Comparison of ENCODE assay signal across 25 mouse cellular contexts in the genomic region with DNA sequence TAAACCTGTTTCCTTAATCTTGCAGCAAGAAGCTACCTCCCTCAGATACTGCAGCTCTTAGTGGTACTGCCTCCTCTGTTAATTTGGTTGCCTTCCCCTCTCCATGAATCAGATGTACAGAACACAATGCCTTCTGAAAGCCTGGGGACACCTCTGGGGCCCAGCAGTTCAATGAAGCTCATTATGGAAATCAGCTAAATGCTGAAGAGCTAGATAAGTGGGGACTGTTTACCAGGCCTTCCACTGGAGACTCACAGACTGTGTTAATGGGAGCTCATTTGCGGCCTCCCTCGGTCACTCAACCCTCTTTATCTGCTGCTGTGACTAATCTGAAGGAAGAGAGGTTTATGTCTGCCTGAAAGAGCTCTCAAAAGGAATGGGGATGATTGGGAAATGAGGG.
A peak's percentile ranks its signal among the peaks of the same experiment; 100 is the strongest.
DNase-seq lines count a peak whose midpoint lies in the region; ATAC-seq lines count a peak whose summit lies in the region.
"Had no signal": no experiment of that assay in that cellular context is flagged by ENCODE, and none has a peak within 500 bp of the region (broad histone marks: within the 10 kb centered on the region; RNA-seq: fewer than 3 reads in every experiment).

No protein-coding gene starts in this region.

- H3K27ac ChIP-seq in hindbrain, embryonic 11.5 days (ENCODE audit: low read depth, low read length): no peak overlapping the region
- no peak overlapping the region for H3K27ac ChIP-seq in hindbrain, embryonic 14.5 days
- no peak overlapping the region for H3K27ac ChIP-seq in neural tube, embryonic 14.5 days (ENCODE audit: low read depth, low read length)
- H3K27ac ChIP-seq in midbrain, embryonic 14.5 days (replicated peaks; ENCODE audit: low read depth, low read length): no peak overlapping the region
- H3K27ac ChIP-seq: embryonic facial prominence, embryonic 12.5 days; gastrocnemius, adult 2 months; heart, embryonic 15.5 days; left cerebral cortex, adult 2 months; limb, embryonic 15.5 days had no signal

- no peaks in the 10 kb centered on the region for H3K36me3 ChIP-seq in hindbrain, embryonic 11.5 days (ENCODE audit: control insufficient read depth, insufficient read depth, low read length)
- H3K36me3 ChIP-seq in hindbrain, embryonic 14.5 days (replicated peaks; ENCODE audit: control insufficient read depth, insufficient read depth): no peaks in the 10 kb centered on the region
- H3K36me3 ChIP-seq in neural tube, embryonic 14.5 days (ENCODE audit: control insufficient read depth, insufficient read depth, low read length): no peaks in the 10 kb centered on the region
- no peaks in the 10 kb centered on the region for H3K36me3 ChIP-seq in midbrain, embryonic 14.5 days (ENCODE audit: control insufficient read depth, insufficient read depth, low read length)
- H3K36me3 ChIP-seq: embryonic facial prominence, embryonic 12.5 days; G1E; heart, embryonic 15.5 days; limb, embryonic 15.5 days had no signal

- no peaks in the 10 kb centered on the region for H3K4me1 ChIP-seq in hindbrain, embryonic 11.5 days (replicated peaks; ENCODE audit: control insufficient read depth, insufficient read depth, low read length)
- no peaks in the 10 kb centered on the region for H3K4me1 ChIP-seq in hindbrain, embryonic 14.5 days (replicated peaks; ENCODE audit: control insufficient read depth, insufficient read depth, low read length)
- H3K4me1 ChIP-seq in neural tube, embryonic 14.5 days (ENCODE audit: control insufficient read depth, insufficient read depth, low read length): no peaks in the 10 kb centered on the region
- H3K4me1 ChIP-seq in midbrain, embryonic 14.5 days (ENCODE audit: control insufficient read depth, insufficient read depth, low read length): no peaks in the 10 kb centered on the region
- H3K4me1 ChIP-seq: embryonic facial prominence, embryonic 12.5 days; heart, embryonic 15.5 days; limb, embryonic 15.5 days had no signal

- peak; percentile 2 for DNase-seq in hindbrain, embryonic 11.5 days (ENCODE audit: low spot score)
- DNase-seq in hindbrain, embryonic 14.5 days (ENCODE audit: low spot score): no peak
- no peak for DNase-seq in neural tube, embryonic 10.5 days (ENCODE audit: extremely low spot score, low spot score)
- peak; percentile 24 for DNase-seq in midbrain, embryonic 14.5 days
- DNase-seq in ovary, postnatal 36 days (ENCODE audit: low spot score): no peak
- DNase-seq: adrenal gland, adult 2 months; B cell, adult 2 months; cerebellum, adult 2 months; cerebellum, postnatal 25 days; gastrocnemius, adult 2 months; heart, postnatal 36 days; kidney, adult 18-20 months; left cerebral cortex, postnatal 4 days; thymus, adult 18-20 months; thymus, postnatal 36 days had no signal

- H3K9me3 ChIP-seq in hindbrain, embryonic 11.5 days (ENCODE audit: control insufficient read depth, low read length): no peaks in the 10 kb centered on the region
- no peaks in the 10 kb centered on the region for H3K9me3 ChIP-seq in hindbrain, embryonic 14.5 days (ENCODE audit: control insufficient read depth, low read length)
- H3K9me3 ChIP-seq in neural tube, embryonic 14.5 days (ENCODE audit: control insufficient read depth, low read length): no peaks in the 10 kb centered on the region
- no peaks in the 10 kb centered on the region for H3K9me3 ChIP-seq in midbrain, embryonic 14.5 days (ENCODE audit: control insufficient read depth, low read length)
- H3K9me3 ChIP-seq: embryonic facial prominence, embryonic 12.5 days; heart, embryonic 15.5 days; limb, embryonic 15.5 days had no signal

- no peak overlapping the region for H3K9ac ChIP-seq in hindbrain, embryonic 11.5 days (ENCODE audit: low read depth, low read length)
- no peak overlapping the region for H3K9ac ChIP-seq in hindbrain, embryonic 14.5 days
- H3K9ac ChIP-seq in neural tube, embryonic 14.5 days (replicated peaks; ENCODE audit: low read depth, low read length): no peak overlapping the region
- H3K9ac ChIP-seq in midbrain, embryonic 14.5 days (replicated peaks; ENCODE audit: low read length): no peak overlapping the region
- H3K9ac ChIP-seq: embryonic facial prominence, embryonic 12.5 days; heart, embryonic 15.5 days; limb, embryonic 15.5 days had no signal

- no peak overlapping the region for H3K4me3 ChIP-seq in hindbrain, embryonic 11.5 days (ENCODE audit: low read depth, low read length)
- no peak overlapping the region for H3K4me3 ChIP-seq in hindbrain, embryonic 14.5 days (replicated peaks; ENCODE audit: low read length)
- no peak overlapping the region for H3K4me3 ChIP-seq in neural tube, embryonic 14.5 days (ENCODE audit: low read depth, low read length)
- H3K4me3 ChIP-seq in midbrain, embryonic 14.5 days (replicated peaks; ENCODE audit: low read depth, low read length): no peak overlapping the region
- H3K4me3 ChIP-seq: embryonic facial prominence, embryonic 12.5 days; erythroblast, embryonic 14.5 days; gastrocnemius, adult 2 months; heart, embryonic 15.5 days; left cerebral cortex, adult 2 months; limb, embryonic 15.5 days had no signal

- 47% methylated on average over 2 of the region's 2 CpGs for WGBS in hindbrain, embryonic 11.5 days
- 37% methylated on average over 2 of the region's 2 CpGs for WGBS in hindbrain, embryonic 14.5 days
- 34% methylated on average over 2 of the region's 2 CpGs for WGBS in neural tube, embryonic 14.5 days
- 28% methylated on average over 2 of the region's 2 CpGs for WGBS in midbrain, embryonic 14.5 days

- H3K27me3 ChIP-seq in hindbrain, embryonic 11.5 days (ENCODE audit: control insufficient read depth, insufficient read depth, low read length): no peaks in the 10 kb centered on the region
- H3K27me3 ChIP-seq in hindbrain, embryonic 14.5 days (ENCODE audit: control insufficient read depth, insufficient read depth, low read length): no peaks in the 10 kb centered on the region
- no peaks in the 10 kb centered on the region for H3K27me3 ChIP-seq in neural tube, embryonic 14.5 days (ENCODE audit: control insufficient read depth, insufficient read depth, low read length)
- no peaks in the 10 kb centered on the region for H3K27me3 ChIP-seq in midbrain, embryonic 14.5 days (ENCODE audit: control insufficient read depth, insufficient read depth, low read length)
- H3K27me3 ChIP-seq: CH12.LX; embryonic facial prominence, embryonic 12.5 days; heart, embryonic 15.5 days; limb, embryonic 15.5 days had no signal

- peak; percentile 45 for ATAC-seq in hindbrain, embryonic 11.5 days (ENCODE audit: low FRiP score)
- no peak for ATAC-seq in hindbrain, embryonic 14.5 days (ENCODE audit: low FRiP score)
- ATAC-seq in neural tube, embryonic 14.5 days (ENCODE audit: low read depth): peak; percentile 38; the same call in 1 of the 2 replicates
- peak; percentile 52; the same call in 1 of the 2 replicates for ATAC-seq in midbrain, embryonic 14.5 days (ENCODE audit: low FRiP score, low TSS enrichment)
- ATAC-seq in erythroblast, adult 5-6 weeks (replicated peaks; ENCODE audit: low FRiP score, poor library complexity, severe bottlenecking): no peak
- ATAC-seq: inflammation-experienced regulatory T-cells, adult 6 months had no signal

- H3K4me2 ChIP-seq in hindbrain, embryonic 11.5 days (replicated peaks; ENCODE audit: low read depth, low read length): no peak overlapping the region
- H3K4me2 ChIP-seq in hindbrain, embryonic 14.5 days (replicated peaks): no peak overlapping the region
- H3K4me2 ChIP-seq in neural tube, embryonic 14.5 days (ENCODE audit: low read depth, low read length): no peak overlapping the region
- H3K4me2 ChIP-seq in midbrain, embryonic 14.5 days (ENCODE audit: low read length): no peak overlapping the region
- H3K4me2 ChIP-seq: embryonic facial prominence, embryonic 12.5 days; heart, embryonic 15.5 days; limb, embryonic 15.5 days had no signal

Comparison
In these comparisons a context has a peak if more than half of its experiments do, and no peak if none do; other contexts are left out.
1. ATAC-seq: peak in hindbrain, embryonic 11.5 days (single experiment), neural tube, embryonic 14.5 days (single experiment) and midbrain, embryonic 14.5 days (single experiment); none in hindbrain, embryonic 14.5 days (single experiment) and erythroblast, adult 5-6 weeks (single experiment).
2. DNase-seq: peak in hindbrain, embryonic 11.5 days (single experiment) and midbrain, embryonic 14.5 days (single experiment); none in hindbrain, embryonic 14.5 days (single experiment), neural tube, embryonic 10.5 days (single experiment) and ovary, postnatal 36 days (single experiment).